In genomic region chr19:29019647-29020046, GRCm38 (mm10) we compare ENCODE assay signal across 1 mouse cellular context.
TF ChIP-seq lines count a peak whose summit lies in the region.

No protein-coding gene starts in this region.

TF ChIP-seq in ES-E14, 5 proteins besides CTCF, POLR2A, EP300 and RAD21:
- TF ChIP-seq MAFK (IDR thresholded peaks at IDR 0.05; ENCODE audit: insufficient read depth, low read depth, low read length) (no peak), ZC3H11A (IDR thresholded peaks at IDR 0.05; ENCODE audit: borderline replicate concordance, low read depth, low read length) (peak; percentile 41; the same call in 1 of the 2 replicates), HCFC1 (IDR thresholded peaks at IDR 0.05; ENCODE audit: borderline replicate concordance, insufficient read depth, low read length) (no peak), CHD2 (IDR thresholded peaks at IDR 0.05; ENCODE audit: low read depth, low read length) (no peak), ZNF384 (IDR thresholded peaks at IDR 0.05; ENCODE audit: low read depth, low read length) (no peak)
TF ChIP-seq in ES-E14: peak in this region for 1.
